Mouse (Mus musculus): ENCODE measurements around the gene Chad. TPM values are rescaled to one million over a fixed set of nuclear protein-coding genes. Genes with fewer than 3 reads are reported as not detected.

Gene Chad
- polyA plus RNA-seq, 1 experiment from 2014 or later: 0.36 TPM

Other genes with a start within 250 kb of the Chad start
- 82.0 and 84.6 TPM in 2 replicates for gene Luc7l3, start 243.1 kb upstream of the Chad start, polyA plus RNA-seq (2016; fragmentation: Nextera tagmentation; extraction: Ambion mirVana)
- 54.2 and 54.6 TPM in 2 replicates for gene Ankrd40, start 237.0 kb upstream of the Chad start, polyA plus RNA-seq (2016; fragmentation: Nextera tagmentation; extraction: Ambion mirVana)
- gene Abcc3, start 172.1 kb upstream of the Chad start, polyA plus RNA-seq (2016; fragmentation: Nextera tagmentation; extraction: Ambion mirVana): 0.44 and 0.59 TPM in 2 replicates
- gene Cacna1g, start 90.8 kb upstream of the Chad start, polyA plus RNA-seq (2016; fragmentation: Nextera tagmentation; extraction: Ambion mirVana): 1.9 and 2.7 TPM in 2 replicates
- gene Spata20, start 78.9 kb upstream of the Chad start, polyA plus RNA-seq (2016; fragmentation: Nextera tagmentation; extraction: Ambion mirVana): not detected in 2 replicates
- 14.4 and 14.5 TPM in 2 replicates for gene Epn3, start 65.1 kb upstream of the Chad start, polyA plus RNA-seq (2016; fragmentation: Nextera tagmentation; extraction: Ambion mirVana)
- 9.1 and 11.5 TPM in 2 replicates for gene Mycbpap, start 43.3 kb upstream of the Chad start, polyA plus RNA-seq (2016; fragmentation: Nextera tagmentation; extraction: Ambion mirVana)
- 5.1 and 5.5 TPM in 2 replicates for gene Rsad1, start 15.8 kb upstream of the Chad start, polyA plus RNA-seq (2016; fragmentation: Nextera tagmentation; extraction: Ambion mirVana)
- 3.4 and 4.3 TPM in 2 replicates for gene Acsf2, start 36.8 kb downstream of the Chad start, polyA plus RNA-seq (2016; fragmentation: Nextera tagmentation; extraction: Ambion mirVana)
- gene Lrrc59, start 64.7 kb downstream of the Chad start, polyA plus RNA-seq (2016; fragmentation: Nextera tagmentation; extraction: Ambion mirVana): 178 and 180 TPM in 2 replicates
- 123 and 128 TPM in 2 replicates for gene Mrpl27, start 88.7 kb downstream of the Chad start, polyA plus RNA-seq (2016; fragmentation: Nextera tagmentation; extraction: Ambion mirVana)
- 15.3 and 15.9 TPM in 2 replicates for gene Eme1, start 88.9 kb downstream of the Chad start, polyA plus RNA-seq (2016; fragmentation: Nextera tagmentation; extraction: Ambion mirVana)
- 16.4 and 17.8 TPM in 2 replicates for gene Xylt2, start 112.5 kb downstream of the Chad start, polyA plus RNA-seq (2016; fragmentation: Nextera tagmentation; extraction: Ambion mirVana)
- not detected in 2 replicates for gene Gm11541, start 139.5 kb downstream of the Chad start, polyA plus RNA-seq (2016; fragmentation: Nextera tagmentation; extraction: Ambion mirVana)
- not detected in 2 replicates for gene Cdc34b, start 176.7 kb downstream of the Chad start, polyA plus RNA-seq (2016; fragmentation: Nextera tagmentation; extraction: Ambion mirVana)
- gene Tmem92, start 217.7 kb downstream of the Chad start, polyA plus RNA-seq (2016; fragmentation: Nextera tagmentation; extraction: Ambion mirVana): not detected in 2 replicates